Mouse (Mus musculus) CH12.LX (cell line): Measurements from ENCODE around the gene Hils1. TPM values are rescaled to one million over a fixed set of nuclear protein-coding genes. Genes with fewer than 3 reads are reported as not detected.

Experiments used
- DNase-seq: peaks from one replicate; pipeline ENCODE4 v3.0.0-alpha.2; 2013; ENCODE audit errors: extremely low read depth
- H3K27ac ChIP-seq: 2 replicates; pipeline ENCODE4 v1.5.1; 2012; ENCODE audit warnings: low read depth, mild to moderate bottlenecking, control low read depth, moderate library complexity; ENCODE audit not compliant: insufficient read depth
- H3K27me3 ChIP-seq: replicated peaks from 2 replicates; pipeline ENCODE3; 2012; ENCODE audit warnings: inconsistent platforms
- H3K36me3 ChIP-seq, 2 experiments: replicated peaks in 1 of 2; 2 replicates each; pipeline versions ENCODE3 to v1.6.1; 2012; ENCODE audit warnings: inconsistent platforms in 1 of 2, low read length in 1 of 2, mild to moderate bottlenecking in 1 of 2, mixed read lengths in 1 of 2, moderate library complexity in 1 of 2; ENCODE audit not compliant: control insufficient read depth in 1 of 2, insufficient read depth in 1 of 2
- H3K4me1 ChIP-seq, 2 experiments: 2 replicates each; pipeline ENCODE4 v1.6.1; 2012; ENCODE audit warnings: inconsistent platforms in 1 of 2, moderate library complexity in 1 of 2; ENCODE audit not compliant: insufficient read depth in 2 of 2, control insufficient read depth in 1 of 2
- H3K4me2 ChIP-seq: 2 replicates; pipeline ENCODE4 v1.6.1; 2012; ENCODE audit warnings: low read depth, mild to moderate bottlenecking, control low read depth; ENCODE audit not compliant: poor library complexity, insufficient read depth, severe bottlenecking
- H3K4me3 ChIP-seq, 3 experiments: fragments of 150-350 bp in 1 of 3; sonication (generic) in 1 of 3; replicated peaks in 1 of 3; 2 replicates each; pipeline versions ENCODE3 to v1.5.1; 2011 to 2012; ENCODE audit warnings: low read depth in 2 of 3, low read length in 2 of 3, mild to moderate bottlenecking in 2 of 3, moderate library complexity in 2 of 3, control low read depth in 1 of 3, improper control_type of control experiment in 1 of 3, inconsistent platforms in 1 of 3, mixed read lengths in 1 of 3; ENCODE audit not compliant: poor library complexity in 1 of 3
- H3K79me2 ChIP-seq: replicated peaks from 2 replicates; pipeline ENCODE4 v1.6.1; 2012; ENCODE audit warnings: mild to moderate bottlenecking, moderate library complexity; ENCODE audit not compliant: control insufficient read depth, poor library complexity, insufficient read depth, severe bottlenecking; ENCODE audit errors: extremely low read depth
- H3K9ac ChIP-seq: 2 replicates; pipeline ENCODE4 v1.6.1; 2012; ENCODE audit warnings: low read depth, mild to moderate bottlenecking, control low read depth, moderate library complexity; ENCODE audit not compliant: insufficient read depth
- H3K9me3 ChIP-seq: replicated peaks from 2 replicates; pipeline ENCODE3; 2012; ENCODE audit warnings: low read length, inconsistent platforms, mixed read lengths
- BHLHE40 ChIP-seq: IDR thresholded peaks from 2 replicates; pipeline ENCODE4 v1.6.1; 2011; ENCODE audit warnings: mild to moderate bottlenecking, low read depth, low read length, improper control_type of control experiment
- CHD1 ChIP-seq: IDR thresholded peaks from 2 replicates; pipeline ENCODE4 v1.6.1; 2012; ENCODE audit warnings: low read depth, low read length, improper control_type of control experiment, inconsistent platforms
- CTCF ChIP-seq, 2 experiments: IDR thresholded peaks in 1 of 2; conservative IDR thresholded peaks in 1 of 2; 2 replicates each; pipeline ENCODE4 v1.5.1; 2011 to 2012; ENCODE audit warnings: low read depth in 2 of 2, low read length in 2 of 2, improper control_type of control experiment in 1 of 2, inconsistent platforms in 1 of 2, mild to moderate bottlenecking in 1 of 2, moderate library complexity in 1 of 2
- ETS1 ChIP-seq: conservative IDR thresholded peaks from 2 replicates; pipeline ENCODE4 v1.6.1; 2012; ENCODE audit warnings: low read depth, mild to moderate bottlenecking, inconsistent platforms, low read length, improper control_type of control experiment, moderate library complexity
- JUND ChIP-seq: conservative IDR thresholded peaks from 2 replicates; pipeline ENCODE4 v1.6.1; 2011; ENCODE audit warnings: low read depth, low read length, improper control_type of control experiment
- MYC ChIP-seq: IDR thresholded peaks from 2 replicates; pipeline ENCODE4 v1.6.1; 2011; ENCODE audit warnings: low read depth, mild to moderate bottlenecking, improper control_type of control experiment, low read length
- POLR2A ChIP-seq: IDR thresholded peaks from 2 replicates; pipeline ENCODE4 v1.6.1; 2011; ENCODE audit warnings: low read depth, mild to moderate bottlenecking, improper control_type of control experiment, low read length
- POLR2AphosphoS2 ChIP-seq: IDR thresholded peaks from 2 replicates; pipeline ENCODE4 v1.6.1; 2011; ENCODE audit warnings: low read depth, low read length, improper control_type of control experiment
- RAD21 ChIP-seq: IDR thresholded peaks from 2 replicates; pipeline ENCODE4 v1.6.1; 2011; ENCODE audit warnings: low read depth, mild to moderate bottlenecking, low read length, improper control_type of control experiment, moderate library complexity
- RCOR1 ChIP-seq: conservative IDR thresholded peaks from 2 replicates; pipeline ENCODE4 v1.6.1; 2012; ENCODE audit warnings: low read depth, mild to moderate bottlenecking, inconsistent platforms, low read length, improper control_type of control experiment
- SIN3A ChIP-seq: IDR thresholded peaks from 2 replicates; pipeline ENCODE4 v1.6.1; 2012; ENCODE audit warnings: low read length, improper control_type of control experiment, inconsistent platforms
- SMC3 ChIP-seq: IDR thresholded peaks from 2 replicates; pipeline ENCODE4 v1.6.1; 2011; ENCODE audit warnings: low read depth, low read length, improper control_type of control experiment
- ZMIZ1 ChIP-seq: IDR thresholded peaks from 2 replicates; pipeline ENCODE4 v1.6.1; 2012; ENCODE audit warnings: low read depth, mild to moderate bottlenecking, inconsistent platforms, low read length, improper control_type of control experiment
- ZNF384 ChIP-seq: IDR thresholded peaks from 2 replicates; pipeline ENCODE4 v1.6.1; 2012; ENCODE audit warnings: low read depth, low read length, improper control_type of control experiment, inconsistent platforms
- dilution Hi-C: fragments of 300-500 bp; cut with MboI; formaldehyde crosslinking; loops from 2 replicates; pipeline ENCODE4 v1.14.3; 2020; ENCODE audit warnings: low sequenced_read_pairs; ENCODE audit not compliant: extremely low pct_unique_long_range_greater_than_20kb, extremely low pct_ligation_motif_present
- in situ Hi-C: fragments of 300-500 bp; cut with MboI; formaldehyde crosslinking; loops from 3 replicates; pipeline ENCODE4 v1.14.3; 2019; ENCODE audit warnings: low sequenced_read_pairs, low pct_ligation_motif_present, low pct_unique_long_range_greater_than_20kb, mixed read lengths
- polyA plus RNA-seq: library from polyadenylated mRNA; unstranded; fragments of >175 nt; gene quantifications from 2 replicates; pipeline ENCODE4 v1.2.1, GENCODE M21; 2012; ENCODE audit warnings: low read depth; ENCODE audit not compliant: insufficient read length
- total RNA-seq, 2 experiments: library from RNA; depleted of rRNA; stranded (reverse); fragments of 300-350 nt in 1 of 2; fragments of >200 nt in 1 of 2; gene quantifications; 2 replicates each; pipeline ENCODE4 v1.2.3; 2012 to 2014

The Hils1 gene
- total and polyA plus RNA-seq, 3 experiments: not detected

DNA sequence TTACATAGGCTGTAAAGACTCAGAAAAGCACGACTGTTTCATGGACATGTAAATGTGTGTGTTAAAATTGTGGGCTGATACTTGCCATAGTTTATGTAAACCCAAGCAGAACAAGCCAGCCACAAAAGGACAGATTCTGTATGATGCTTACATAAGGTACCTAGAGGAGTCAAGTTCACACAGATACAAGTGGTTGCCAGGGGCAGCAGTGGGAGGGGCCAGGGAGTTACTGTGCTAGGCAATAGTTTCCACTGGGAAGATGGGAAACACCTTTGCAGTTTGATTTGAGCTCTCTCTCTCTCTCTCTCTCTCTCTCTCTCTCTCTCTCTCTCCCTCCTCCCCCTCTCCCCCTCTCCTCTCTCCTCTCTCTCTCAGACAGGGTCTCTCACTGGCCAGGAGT lies 17.7 kb downstream of the Hils1 start:
- dilution Hi-C loops: no loop called here
- Histone ChIP-seq H3K9me3 (no peaks in the 10 kb centered on the region), H3K27me3 (peaks cover 38% of the 10 kb centered on the region), H3K9ac (no peak overlapping the region), H3K4me3 (no peak overlapping the region), H3K4me1 (peaks cover 0 to 18% of the 10 kb centered on the region in 2 experiments; a peak in 2 of 4 replicates), H3K27ac (no peak overlapping the region), H3K79me2 (no peaks in the 10 kb centered on the region), H3K36me3 (no peaks in the 10 kb centered on the region), H3K4me2 (no peak overlapping the region)
- no peak for TF ChIP-seq SIN3A
- DNase-seq: no peak
- in situ Hi-C loops: no loop called here

- H3K36me3 ChIP-seq: no peaks in the 10 kb centered on the region
- H3K4me1 ChIP-seq: peaks cover 0 to 19% of the 10 kb centered on the region in 2 experiments; a peak in 2 of 4 replicates
- TF ChIP-seq MYC (no peak), POLR2AphosphoS2 (no peak), BHLHE40 (no peak), SMC3 (no peak), RCOR1 (no peak), ZNF384 (0 out of 2 replicates have a peak, but pooled peaks have one; percentile 27)
- no peak overlapping the region for H3K27ac ChIP-seq
- no peaks in the 10 kb centered on the region for H3K79me2 ChIP-seq
- H3K4me3 ChIP-seq: no peak overlapping the region
- in situ Hi-C loops: no loop called here
- H3K4me2 ChIP-seq: no peak overlapping the region
- DNase-seq: no peak
- H3K9me3 ChIP-seq: no peaks in the 10 kb centered on the region
- dilution Hi-C loops: no loop called here
- H3K27me3 ChIP-seq: peaks cover 35% of the 10 kb centered on the region
- H3K9ac ChIP-seq: no peak overlapping the region
Observed at GRCm38 (mm10) chr11:94985822-94986221, 18.4 kb downstream of the Hils1 start.

DNA sequence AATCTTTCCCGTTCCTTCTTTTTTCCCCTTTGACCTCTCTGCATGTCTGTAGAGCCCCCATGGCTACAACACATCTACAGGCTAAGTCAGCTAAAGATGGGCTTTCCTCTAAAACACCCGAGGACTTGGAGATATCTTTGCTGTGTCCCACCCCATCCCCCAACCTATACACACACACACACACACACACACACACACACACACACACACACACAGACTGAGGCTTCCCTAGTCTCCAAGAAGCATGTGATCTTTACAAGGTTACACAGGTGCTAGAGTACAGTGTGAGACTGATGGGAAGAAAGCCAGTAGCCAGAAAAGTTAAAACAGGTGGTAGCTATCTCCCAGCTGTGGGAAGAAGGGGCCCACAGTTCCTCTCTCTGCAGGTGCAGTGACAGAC lies 19.0 kb downstream of the Hils1 start:
- TF ChIP-seq ZMIZ1: no peak
- no peak for TF ChIP-seq SMC3
- TF ChIP-seq ETS1: no peak
- TF ChIP-seq RCOR1: no peak
- no peak for TF ChIP-seq MYC
- TF ChIP-seq RAD21: no peak
- TF ChIP-seq JUND: no peak
- TF ChIP-seq CHD1: no peak
- no peak for TF ChIP-seq CTCF (conservative IDR thresholded peaks at IDR 0.05 in 1 of 2, IDR thresholded peaks at IDR 0.05 in 1 of 2; ENCODE audit: low read depth in 2 of 2, low read length in 2 of 2)
- TF ChIP-seq ZNF384: no peak
- no peak for TF ChIP-seq POLR2A
- peaks cover 0 to 20% of the 10 kb centered on the region in 2 experiments; a peak in 2 of 4 replicates for H3K4me1 ChIP-seq
- dilution Hi-C loops (no loop called here), in situ Hi-C loops (no loop called here)
- H3K79me2 ChIP-seq: no peaks in the 10 kb centered on the region
- no peak for DNase-seq
- no peaks in the 10 kb centered on the region for H3K9me3 ChIP-seq
- H3K27ac ChIP-seq: no peak overlapping the region
- peaks cover 30% of the 10 kb centered on the region for H3K27me3 ChIP-seq
- no peaks in the 10 kb centered on the region for H3K36me3 ChIP-seq
- no peak overlapping the region for H3K9ac ChIP-seq
- H3K4me3 ChIP-seq: no peak overlapping the region
- no peak overlapping the region for H3K4me2 ChIP-seq
